Mouse (Mus musculus) gastrocnemius, postnatal 10 days (tissue): ENCODE data around the gene Pard3. TPM values are rescaled to one million over a fixed set of nuclear protein-coding genes. Genes with fewer than 3 reads are reported as not detected.

Experiments used
- DNase-seq: peaks from one replicate; pipeline ENCODE4 v3.0.0; 2021; ENCODE audit warnings: mixed read lengths
- total RNA-seq, 2 experiments: library from RNA; stranded (reverse); gene quantifications; 2 replicates each; pipeline ENCODE4 v1.2.3; 2021

The Pard3 gene
- total RNA-seq, 2 experiments from 2014 or later = 30.3 to 37.2 TPM

DNA sequence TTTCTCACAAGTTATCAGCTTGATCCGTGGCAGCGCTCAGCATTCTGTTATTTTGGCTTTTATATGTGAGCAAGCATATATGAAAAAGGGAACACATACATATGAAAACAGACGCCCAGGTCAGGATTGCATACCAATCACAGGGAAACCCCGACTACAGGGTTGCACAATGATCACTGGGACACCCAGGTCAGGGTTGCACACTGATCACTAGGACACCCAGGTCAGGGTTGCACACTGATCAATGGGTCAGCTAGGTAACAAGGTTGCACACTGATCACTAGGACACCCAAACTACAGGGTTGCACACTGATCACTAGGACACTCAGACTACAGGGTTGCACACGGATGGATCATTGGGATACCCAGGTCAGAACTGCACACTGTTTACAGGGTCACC, 228.6 kb downstream of the Pard3 start:
- no peak for DNase-seq

DNA sequence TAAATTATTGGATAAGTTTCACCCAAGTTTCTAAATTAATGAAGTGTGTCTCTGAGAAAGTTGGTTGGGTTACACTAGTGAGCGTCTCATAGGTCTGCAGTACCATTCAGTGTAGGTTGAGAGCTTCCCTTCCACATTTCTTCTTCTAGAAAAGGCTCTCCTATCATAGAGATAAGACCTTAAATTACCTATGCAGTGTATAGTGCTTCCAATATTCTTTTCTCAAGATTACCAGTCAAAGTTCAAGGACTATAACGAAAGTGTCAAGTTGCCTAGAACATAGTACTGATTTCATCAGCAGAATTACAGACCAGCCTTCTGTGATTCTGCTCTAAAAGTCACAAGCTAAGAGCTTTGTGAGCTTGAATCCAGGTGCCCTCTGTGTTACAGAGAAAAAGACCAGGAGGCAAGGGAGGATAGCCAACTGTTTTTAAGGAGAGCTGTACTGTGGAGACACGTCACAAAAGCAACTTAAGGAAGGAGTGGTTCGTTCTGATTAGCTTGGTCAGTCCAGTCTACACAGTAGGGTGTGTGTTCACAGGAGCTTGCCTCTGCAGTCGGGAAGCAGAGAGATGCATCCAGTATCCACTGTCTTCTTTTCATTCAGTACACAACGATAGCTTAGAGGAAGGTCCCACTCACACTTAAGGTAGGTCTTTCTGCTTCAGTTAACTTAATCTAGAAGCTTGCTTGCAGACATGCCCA, 229.5 kb downstream of the Pard3 start:
- no peak for DNase-seq

- DNase-seq = no peak
Observed at GRCm38 (mm10) chr8:127294061-127294460, 230.4 kb downstream of the Pard3 start.

GRCm38 (mm10) chr8:127295848-127296247, 232.2 kb downstream of the Pard3 start:
- no peak for DNase-seq

DNA sequence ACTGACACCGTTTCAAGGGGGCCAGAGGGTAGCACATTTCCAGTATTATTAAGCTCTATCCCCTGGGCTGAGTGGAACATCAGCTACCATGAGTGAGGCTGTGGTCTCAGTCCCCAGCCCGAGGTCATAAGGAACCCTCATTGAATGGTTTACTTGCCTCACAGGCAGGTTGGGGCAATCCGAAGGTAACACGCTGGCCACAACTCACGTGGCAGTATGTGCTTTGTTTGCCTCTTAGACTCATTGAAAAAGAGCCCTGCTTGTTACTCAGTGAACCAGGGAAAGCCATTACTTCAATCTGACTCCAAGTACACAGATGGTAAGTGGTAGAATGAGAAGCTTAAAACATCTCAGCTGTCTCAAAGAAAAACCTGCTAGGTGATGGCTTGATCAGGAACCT, 236.8 kb downstream of the Pard3 start:
- DNase-seq = no peak

GRCm38 (mm10) chr8:127302847-127303445, 239.3 kb downstream of the Pard3 start:
- DNase-seq = no peak

- no peak for DNase-seq
Observed at GRCm38 (mm10) chr8:127307026-127307425, 243.3 kb downstream of the Pard3 start.

GRCm38 (mm10) chr8:127309363-127309762, 245.7 kb downstream of the Pard3 start:
- DNase-seq = no peak

GRCm38 (mm10) chr8:127315811-127316210, 252.1 kb downstream of the Pard3 start:
- no peak for DNase-seq

DNA sequence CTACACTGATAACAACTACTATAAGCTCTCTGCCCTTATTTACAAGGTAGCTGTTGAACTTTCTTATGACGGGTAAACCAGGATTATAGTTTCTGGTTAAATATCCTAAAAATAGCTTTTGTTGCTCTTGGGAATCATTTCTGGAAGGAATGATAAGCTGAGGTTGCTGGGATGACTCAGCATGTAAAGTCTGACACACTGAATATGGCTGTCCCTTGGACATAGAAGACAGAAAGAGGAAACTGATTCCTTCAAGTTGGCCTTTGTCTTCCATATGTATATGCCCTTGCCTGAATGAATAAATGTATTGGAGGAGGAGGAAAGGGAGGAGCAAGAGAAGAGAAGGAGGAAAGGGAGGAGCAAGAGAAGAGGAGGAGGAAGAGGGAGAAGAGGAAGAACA, 254.2 kb downstream of the Pard3 start:
- no peak for DNase-seq

DNA sequence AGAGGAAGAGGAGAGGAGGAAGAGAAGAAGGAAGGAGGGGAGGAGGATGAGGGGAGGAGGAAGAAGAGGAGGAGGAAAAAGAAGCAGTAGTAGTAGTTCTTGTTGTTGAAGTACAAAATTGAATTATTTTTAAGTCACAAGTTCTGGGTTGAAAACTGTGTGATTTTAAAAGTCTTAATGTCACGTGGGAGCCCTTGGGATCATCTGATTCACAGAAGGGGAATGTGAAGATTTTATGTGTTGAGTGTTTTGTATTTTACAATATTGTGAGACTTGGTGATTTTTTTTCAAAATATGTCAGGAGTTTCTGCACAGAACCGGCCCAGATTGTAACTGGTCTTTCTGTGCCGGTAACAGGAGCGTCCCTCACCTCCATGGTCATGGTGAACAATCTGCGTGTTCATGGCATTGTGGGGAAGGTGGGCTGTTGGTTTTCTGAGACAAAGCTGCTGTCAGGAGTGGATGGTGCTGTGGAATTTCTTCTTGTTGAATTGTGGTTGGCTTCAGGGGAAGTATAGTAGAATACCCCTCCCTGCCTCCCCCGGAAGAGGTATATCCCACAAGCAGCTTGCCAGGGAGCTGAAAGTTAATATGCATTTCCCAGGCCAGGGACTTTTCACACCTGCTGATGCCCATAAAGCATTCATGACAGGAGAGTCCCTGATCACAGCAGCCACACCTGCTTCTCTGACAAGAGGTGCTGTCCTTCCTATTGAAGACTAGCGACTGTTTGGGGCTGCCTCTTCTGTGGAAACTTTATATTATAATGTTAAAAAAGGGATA, 254.9 kb downstream of the Pard3 start:
- DNase-seq = no peak

DNA sequence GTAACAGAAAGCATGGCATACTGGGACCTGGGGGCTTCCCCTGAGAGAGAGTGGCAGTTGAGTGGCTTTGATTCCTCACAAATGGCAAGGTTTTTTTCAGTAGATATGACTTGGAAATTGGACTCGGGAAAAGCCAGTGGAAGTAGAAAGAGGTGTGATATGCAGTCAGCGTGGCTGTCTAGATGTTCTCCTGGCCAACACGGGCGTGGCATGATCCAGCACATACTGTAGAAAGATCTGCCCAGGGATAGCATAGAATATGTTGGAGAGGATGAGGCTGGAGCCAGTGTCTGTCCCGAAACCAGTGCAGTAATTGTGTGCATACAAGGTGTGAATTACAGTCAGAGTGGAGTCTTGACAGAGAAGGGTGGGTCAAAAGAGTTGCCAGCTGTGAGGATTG, 257.2 kb downstream of the Pard3 start:
- no peak for DNase-seq

- DNase-seq = no peak
Observed at GRCm38 (mm10) chr8:127323583-127324360, 260.1 kb downstream of the Pard3 start.

DNA sequence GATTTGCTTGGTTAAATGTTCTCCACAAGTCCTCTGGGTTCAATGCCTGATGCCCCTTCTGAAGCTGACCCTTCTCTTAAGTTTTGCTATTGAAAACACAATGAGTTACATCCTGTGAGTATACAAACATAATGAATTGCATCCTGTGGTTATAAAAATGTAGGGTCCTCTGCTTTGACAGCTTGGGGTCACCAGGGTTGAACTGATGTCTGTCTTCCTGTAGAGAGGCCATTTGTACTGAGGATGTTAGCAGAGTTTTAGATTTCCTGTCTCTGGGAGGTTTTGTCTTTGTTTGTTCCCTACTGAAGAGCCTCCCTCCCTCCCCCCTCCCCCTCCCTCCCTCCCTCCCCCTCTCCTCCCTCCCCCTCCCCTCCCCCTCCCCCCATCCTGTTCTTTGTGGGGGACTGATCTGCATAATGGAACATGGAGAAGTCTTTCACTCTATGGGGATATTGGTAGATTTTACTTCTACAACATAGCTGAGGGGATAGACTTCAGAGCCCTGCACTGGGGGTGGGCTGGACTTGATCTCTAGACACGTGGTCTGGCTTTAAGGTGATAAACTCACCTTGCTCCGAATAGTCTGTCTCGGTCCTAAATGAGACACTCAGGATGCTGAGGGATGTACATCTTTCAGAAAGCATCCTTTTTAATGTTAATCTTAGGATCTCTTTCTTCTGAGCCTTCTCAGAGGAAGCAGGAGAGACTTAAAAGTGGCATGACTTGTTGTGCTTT, 261.3 kb downstream of the Pard3 start:
- DNase-seq = no peak

DNA sequence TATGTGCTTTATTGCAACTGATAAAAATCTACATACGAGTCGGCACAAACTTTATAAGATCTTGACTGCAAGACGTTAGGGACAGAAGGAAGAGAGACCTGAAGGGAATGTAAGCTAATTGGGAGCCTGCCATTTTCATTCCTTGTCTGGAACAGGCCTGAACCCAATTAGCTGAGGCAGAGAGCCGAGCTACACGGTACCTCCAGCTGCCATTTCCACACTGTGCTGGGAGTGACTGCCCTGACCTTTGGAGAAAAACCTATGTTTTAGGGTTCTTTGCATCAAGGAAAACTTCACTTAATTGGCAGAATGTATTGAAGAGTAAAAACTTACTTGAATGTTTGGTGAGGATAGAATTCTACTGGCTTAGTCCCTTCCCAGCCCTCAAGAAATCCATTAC, 262.1 kb downstream of the Pard3 start:
- no peak for DNase-seq

DNA sequence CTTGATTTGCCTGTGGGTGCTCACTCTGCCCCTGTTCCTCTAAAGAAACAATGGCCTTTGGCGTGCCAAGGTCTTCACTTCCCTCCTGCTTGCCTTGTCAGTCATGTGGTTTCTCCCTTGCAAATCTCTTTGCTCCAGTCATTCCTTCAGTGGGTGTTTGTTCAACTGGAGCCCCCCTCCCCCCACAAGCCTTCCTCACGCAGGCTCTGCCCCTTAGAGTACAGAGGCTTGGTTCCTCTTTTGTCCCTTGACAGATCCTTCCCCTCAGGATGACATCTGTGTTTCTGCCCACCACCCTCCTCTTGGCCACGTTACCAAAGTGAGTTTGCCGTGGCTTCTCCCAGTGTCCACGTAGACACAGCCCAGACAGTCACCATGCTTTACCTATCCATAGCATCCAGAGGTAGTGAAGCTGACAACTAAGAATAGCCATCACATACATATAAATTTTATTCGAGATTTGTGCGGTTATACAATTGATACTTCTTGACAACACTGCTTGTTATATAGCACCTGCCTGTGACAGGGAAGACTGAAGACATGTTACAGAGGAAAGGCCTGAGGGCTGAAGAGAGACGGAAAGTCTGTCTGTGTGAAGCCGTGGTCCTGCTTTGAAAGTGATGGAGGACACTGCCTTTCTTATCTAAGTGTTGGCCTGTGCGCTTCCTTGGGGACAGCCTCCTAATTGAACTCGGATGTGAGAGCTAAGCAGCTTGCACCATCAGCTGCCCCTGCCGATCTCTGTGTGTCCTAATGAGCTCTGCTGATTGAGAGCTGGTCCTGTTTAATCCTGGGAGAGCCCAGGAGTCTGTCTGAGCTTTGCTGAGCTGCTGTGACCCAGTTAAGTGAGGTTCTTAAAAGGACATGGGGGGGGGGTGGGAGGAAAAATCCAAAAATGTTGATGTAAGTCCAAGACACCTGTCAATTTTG, 266.8 kb downstream of the Pard3 start:
- DNase-seq = peak; percentile 9

- peak; percentile 72 for DNase-seq
Observed at GRCm38 (mm10) chr8:127331751-127332150, 268.1 kb downstream of the Pard3 start.

DNA sequence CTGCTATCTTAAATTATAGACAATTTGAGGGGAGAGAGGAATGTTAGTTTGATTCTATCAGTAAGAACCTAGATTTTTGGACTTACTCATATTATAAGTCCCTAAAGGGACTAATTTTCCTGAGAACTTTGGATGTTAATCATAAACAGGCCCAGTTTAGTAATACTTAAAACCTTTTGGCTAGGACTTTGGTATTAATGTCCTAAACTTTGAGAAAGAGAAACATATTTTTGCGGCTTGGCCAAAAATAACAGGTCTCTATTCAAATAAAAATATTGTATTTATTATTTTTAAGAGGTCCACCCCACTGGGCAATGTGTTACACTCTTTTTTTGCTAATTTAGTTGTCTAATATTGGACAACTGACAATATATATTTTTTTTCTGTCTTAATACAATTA, 271.5 kb downstream of the Pard3 start:
- DNase-seq = no peak

GRCm38 (mm10) chr8:127338183-127338582, 274.5 kb downstream of the Pard3 start:
- no peak for DNase-seq

DNA sequence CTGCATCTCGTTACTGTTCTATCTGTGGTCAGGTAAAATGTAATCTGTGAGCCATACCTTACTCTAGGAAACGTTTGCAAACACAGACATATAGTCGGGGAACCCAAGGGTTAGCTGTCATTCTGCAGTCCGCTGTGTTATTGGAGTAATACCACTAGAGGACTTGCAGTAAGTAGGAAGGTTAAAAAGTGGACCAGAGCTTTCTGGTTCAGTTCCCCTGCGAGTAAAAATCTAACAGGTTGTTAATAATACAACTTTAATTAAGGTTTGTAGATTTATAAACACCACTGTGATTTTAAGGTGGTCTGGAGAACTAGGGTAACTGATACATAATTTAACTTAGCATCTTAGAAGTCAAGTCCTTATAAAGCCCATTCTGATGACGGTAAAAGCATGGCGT, 277.4 kb downstream of the Pard3 start:
- no peak for DNase-seq

GRCm38 (mm10) chr8:127343115-127343514, 279.4 kb downstream of the Pard3 start:
- DNase-seq = no peak
